Mouse (Mus musculus): ENCODE measurements around the gene Nrip2. TPM values are rescaled to one million over a fixed set of nuclear protein-coding genes. Genes with fewer than 3 reads are reported as not detected.

Nrip2 gene
- total and polyA plus RNA-seq, 3 experiments = 0.13 to 1.3 TPM; not detected in 1

GRCm38 (mm10) chr6:128438871-128439341 is 39.8 kb downstream of the Nrip2 start:
- H3K4me3 ChIP-seq (replicated peaks in 1 of 3; ENCODE audit: low read depth in 2 of 3, low read length in 2 of 3, poor library complexity in 1 of 3) = peak overlapping the region; percentile 42 to 100 (median 60)
- in situ Hi-C loops (cut with MboI; ENCODE audit: low pct_ligation_motif_present, low pct_unique_long_range_greater_than_20kb, low sequenced_read_pairs) = no loop called here
- H3K36me3 ChIP-seq (replicated peaks in 1 of 2; ENCODE audit: control insufficient read depth in 1 of 2, insufficient read depth in 1 of 2, low read length in 1 of 2) = peaks cover 25 to 33% of the 10 kb centered on the region in 2 experiments
- peaks cover 27% of the 10 kb centered on the region for H3K79me2 ChIP-seq (replicated peaks; ENCODE audit: control insufficient read depth, extremely low read depth, insufficient read depth, poor library complexity, severe bottlenecking)
- no peaks in the 10 kb centered on the region for H3K27me3 ChIP-seq (replicated peaks)
- no peaks in the 10 kb centered on the region for H3K9me3 ChIP-seq (replicated peaks; ENCODE audit: low read length)
- no peak for DNase-seq (ENCODE audit: extremely low read depth)
- dilution Hi-C loops (cut with MboI; ENCODE audit: extremely low pct_ligation_motif_present, extremely low pct_unique_long_range_greater_than_20kb, low sequenced_read_pairs) = no loop called here
- H3K4me1 ChIP-seq (ENCODE audit: control insufficient read depth in 1 of 2, insufficient read depth in 2 of 2) = peaks cover 5 to 18% of the 10 kb centered on the region in 2 experiments; a peak in 3 of 4 replicates
- peak overlapping the region; percentile 99 for H3K4me2 ChIP-seq (ENCODE audit: insufficient read depth, low read depth, poor library complexity, severe bottlenecking)
- H3K27ac ChIP-seq (ENCODE audit: insufficient read depth, low read depth) = no peak overlapping the region
- H3K9ac ChIP-seq (ENCODE audit: insufficient read depth, low read depth) = peak overlapping the region; percentile 77
- TF ChIP-seq CHD2 (IDR thresholded peaks at IDR 0.05; ENCODE audit: low read length) = peak; percentile 55; the same call in 1 of the 2 replicates
- TF ChIP-seq GABPA (IDR thresholded peaks at IDR 0.05; ENCODE audit: insufficient replicate concordance, low read depth, low read length) = no peak
- peak; percentile 2; the same call in 1 of the 2 replicates for TF ChIP-seq MAZ (IDR thresholded peaks at IDR 0.05; ENCODE audit: low read depth, low read length)

- H3K36me3 ChIP-seq (replicated peaks in 1 of 2; ENCODE audit: control insufficient read depth in 1 of 2, insufficient read depth in 1 of 2, low read length in 1 of 2) = peaks cover 12 to 19% of the 10 kb centered on the region in 2 experiments
- no peak overlapping the region for H3K4me2 ChIP-seq (ENCODE audit: insufficient read depth, low read depth, poor library complexity, severe bottlenecking)
- peaks cover 27% of the 10 kb centered on the region for H3K79me2 ChIP-seq (replicated peaks; ENCODE audit: control insufficient read depth, extremely low read depth, insufficient read depth, poor library complexity, severe bottlenecking)
- peaks cover 5 to 18% of the 10 kb centered on the region in 2 experiments; a peak in 3 of 4 replicates for H3K4me1 ChIP-seq (ENCODE audit: control insufficient read depth in 1 of 2, insufficient read depth in 2 of 2)
- no peak overlapping the region for H3K27ac ChIP-seq (ENCODE audit: insufficient read depth, low read depth)
- no peak for DNase-seq (ENCODE audit: extremely low read depth)
- in situ Hi-C loops (cut with MboI; ENCODE audit: low pct_ligation_motif_present, low pct_unique_long_range_greater_than_20kb, low sequenced_read_pairs) (no loop called here), dilution Hi-C loops (cut with MboI; ENCODE audit: extremely low pct_ligation_motif_present, extremely low pct_unique_long_range_greater_than_20kb, low sequenced_read_pairs) (no loop called here)
- H3K27me3 ChIP-seq (replicated peaks) = no peaks in the 10 kb centered on the region
- H3K9me3 ChIP-seq (replicated peaks; ENCODE audit: low read length) = no peaks in the 10 kb centered on the region
- TF ChIP-seq CTCF (conservative IDR thresholded peaks at IDR 0.05 in 1 of 2, IDR thresholded peaks at IDR 0.05 in 1 of 2; ENCODE audit: low read depth in 2 of 2, low read length in 2 of 2) (peak in 1 of 2 experiments; percentile 41; a peak in 2 of 4 replicates), MAFK (IDR thresholded peaks at IDR 0.05; ENCODE audit: insufficient replicate concordance, low read length) (no peak), SMC3 (IDR thresholded peaks at IDR 0.05; ENCODE audit: low read depth, low read length) (0 out of 2 replicates have a peak, but pooled peaks have one; percentile 16)
- no peak overlapping the region for H3K9ac ChIP-seq (ENCODE audit: insufficient read depth, low read depth)
- H3K4me3 ChIP-seq (replicated peaks in 1 of 3; ENCODE audit: low read depth in 2 of 3, low read length in 2 of 3, poor library complexity in 1 of 3) = no peak overlapping the region
Observed at GRCm38 (mm10) chr6:128440238-128440637, 41.1 kb downstream of the Nrip2 start.

- in situ Hi-C loops (cut with MboI; ENCODE audit: low pct_ligation_motif_present, low pct_unique_long_range_greater_than_20kb, low sequenced_read_pairs) = no loop called here
- peak overlapping the region; percentile 40; the same call in 1 of the 2 replicates for H3K9ac ChIP-seq (ENCODE audit: insufficient read depth, low read depth)
- peaks cover 3 to 4% of the 10 kb centered on the region in 2 experiments; a peak in 2 of 4 replicates for H3K4me1 ChIP-seq (ENCODE audit: control insufficient read depth in 1 of 2, insufficient read depth in 2 of 2)
- H3K36me3 ChIP-seq (replicated peaks in 1 of 2; ENCODE audit: control insufficient read depth in 1 of 2, insufficient read depth in 1 of 2, low read length in 1 of 2) = peaks cover 0 to 7% of the 10 kb centered on the region in 2 experiments
- H3K4me3 ChIP-seq (replicated peaks in 1 of 3; ENCODE audit: low read depth in 2 of 3, low read length in 2 of 3, poor library complexity in 1 of 3) = peak overlapping the region in 1 of 3 experiments; percentile 2
- H3K4me2 ChIP-seq (ENCODE audit: insufficient read depth, low read depth, poor library complexity, severe bottlenecking) = peak overlapping the region; percentile 48
- no peak for DNase-seq (ENCODE audit: extremely low read depth)
- H3K9me3 ChIP-seq (replicated peaks; ENCODE audit: low read length) = no peaks in the 10 kb centered on the region
- H3K27ac ChIP-seq (ENCODE audit: insufficient read depth, low read depth) = no peak overlapping the region
- no peaks in the 10 kb centered on the region for H3K79me2 ChIP-seq (replicated peaks; ENCODE audit: control insufficient read depth, extremely low read depth, insufficient read depth, poor library complexity, severe bottlenecking)
- no peaks in the 10 kb centered on the region for H3K27me3 ChIP-seq (replicated peaks)
- dilution Hi-C loops (cut with MboI; ENCODE audit: extremely low pct_ligation_motif_present, extremely low pct_unique_long_range_greater_than_20kb, low sequenced_read_pairs) = no loop called here
- TF ChIP-seq ZKSCAN1 (IDR thresholded peaks at IDR 0.05; ENCODE audit: borderline replicate concordance, low read depth, low read length) (no peak), USF2 (conservative IDR thresholded peaks at IDR 0.05; ENCODE audit: low read depth, low read length) (peak; percentile 76), SIN3A (IDR thresholded peaks at IDR 0.05; ENCODE audit: low read length) (peak; percentile 75), ZNF384 (IDR thresholded peaks at IDR 0.05; ENCODE audit: low read depth, low read length) (no peak), CTCF (conservative IDR thresholded peaks at IDR 0.05 in 1 of 2, IDR thresholded peaks at IDR 0.05 in 1 of 2; ENCODE audit: low read depth in 2 of 2, low read length in 2 of 2) (peak; percentile 36 to 89), NELFE (IDR thresholded peaks at IDR 0.05; ENCODE audit: low read depth, low read length) (peak; percentile 52; the same call in 1 of the 2 replicates), POLR2A (IDR thresholded peaks at IDR 0.05; ENCODE audit: low read depth, low read length) (no peak; the same call in 1 of the 2 replicates), MEF2A (IDR thresholded peaks at IDR 0.05; ENCODE audit: borderline replicate concordance, low read depth, low read length) (no peak), SMC3 (IDR thresholded peaks at IDR 0.05; ENCODE audit: low read depth, low read length) (peak; percentile 68), PAX5 (IDR thresholded peaks at IDR 0.05; ENCODE audit: low read length) (no peak), MXI1 (IDR thresholded peaks at IDR 0.05; ENCODE audit: low read depth, low read length) (0 out of 2 replicates have a peak, but pooled peaks have one; percentile 47), HCFC1 (IDR thresholded peaks at IDR 0.05; ENCODE audit: low read depth, low read length) (peak; percentile 39), MAZ (IDR thresholded peaks at IDR 0.05; ENCODE audit: low read depth, low read length) (no peak), MAX (IDR thresholded peaks at IDR 0.05; ENCODE audit: low read length) (peak; percentile 73; the same call in 1 of the 2 replicates), ELF1 (IDR thresholded peaks at IDR 0.05; ENCODE audit: low read depth, low read length) (peak; percentile 49; the same call in 1 of the 2 replicates), USF1 (IDR thresholded peaks at IDR 0.05; ENCODE audit: low read depth, low read length) (peak; percentile 73), GABPA (IDR thresholded peaks at IDR 0.05; ENCODE audit: insufficient replicate concordance, low read depth, low read length) (no peak), ZC3H11A (IDR thresholded peaks at IDR 0.05; ENCODE audit: low read depth, low read length) (no peak), KAT2A (IDR thresholded peaks at IDR 0.05; ENCODE audit: insufficient replicate concordance, low read length) (0 out of 2 replicates have a peak, but pooled peaks have one; percentile 18), EP300 (IDR thresholded peaks at IDR 0.05; ENCODE audit: low read length) (no peak)
Observed at GRCm38 (mm10) chr6:128445761-128446535, 46.9 kb downstream of the Nrip2 start.

Data from CH12.LX (cell line).